Mouse (Mus musculus) testis, adult 2 months (tissue): ENCODE measurements around the gene B230104I21Rik. TPM values are rescaled to one million over a fixed set of nuclear protein-coding genes. Genes with fewer than 3 reads are reported as not detected.

Source experiments
- H3K27ac ChIP-seq: fragments of 200-500 bp; 2 replicates; pipeline ENCODE4 v1.5.1; 2012; ENCODE audit warnings: low read depth, low read length; ENCODE audit not compliant: control insufficient read depth, insufficient read depth
- H3K27me3 ChIP-seq: fragments of 200-500 bp; 2 replicates; pipeline ENCODE4 v1.6.1; 2012; ENCODE audit warnings: mild to moderate bottlenecking, low read length, moderate library complexity; ENCODE audit not compliant: control insufficient read depth, insufficient read depth
- H3K36me3 ChIP-seq: fragments of 200-500 bp; 2 replicates; pipeline ENCODE4 v1.6.1; 2012; ENCODE audit warnings: mild to moderate bottlenecking, low read length; ENCODE audit not compliant: control insufficient read depth, insufficient read depth
- H3K4me1 ChIP-seq: fragments of 200-500 bp; 2 replicates; pipeline ENCODE4 v1.6.1; 2012; ENCODE audit warnings: low read length; ENCODE audit not compliant: control insufficient read depth, insufficient read depth
- H3K4me3 ChIP-seq: fragments of 200-500 bp; 2 replicates; pipeline ENCODE4 v1.5.1; 2012; ENCODE audit warnings: low read depth, mild to moderate bottlenecking, low read length, moderate library complexity, mixed read lengths; ENCODE audit not compliant: control insufficient read depth
- CTCF ChIP-seq: fragments of 200-500 bp; IDR thresholded peaks from 2 replicates; pipeline ENCODE4 v1.5.1; 2012; ENCODE audit warnings: low read depth, mild to moderate bottlenecking, inconsistent platforms, low read length, moderate library complexity; ENCODE audit not compliant: control insufficient read depth, insufficient read depth, insufficient replicate concordance
- POLR2A ChIP-seq: fragments of 200-500 bp; IDR thresholded peaks from 2 replicates; pipeline ENCODE4 v1.6.1; 2012; ENCODE audit warnings: low read depth, mild to moderate bottlenecking, inconsistent platforms, low read length, moderate library complexity; ENCODE audit not compliant: control insufficient read depth
- polyA plus RNA-seq: library from polyadenylated mRNA; depleted of rRNA; stranded (reverse); fragments of >200 nt; gene quantifications from 2 replicates; pipeline ENCODE4 v1.2.3, GENCODE M21; 2012

Gene B230104I21Rik
- polyA plus RNA-seq, 1 experiment, result 0.57 TPM

DNA sequence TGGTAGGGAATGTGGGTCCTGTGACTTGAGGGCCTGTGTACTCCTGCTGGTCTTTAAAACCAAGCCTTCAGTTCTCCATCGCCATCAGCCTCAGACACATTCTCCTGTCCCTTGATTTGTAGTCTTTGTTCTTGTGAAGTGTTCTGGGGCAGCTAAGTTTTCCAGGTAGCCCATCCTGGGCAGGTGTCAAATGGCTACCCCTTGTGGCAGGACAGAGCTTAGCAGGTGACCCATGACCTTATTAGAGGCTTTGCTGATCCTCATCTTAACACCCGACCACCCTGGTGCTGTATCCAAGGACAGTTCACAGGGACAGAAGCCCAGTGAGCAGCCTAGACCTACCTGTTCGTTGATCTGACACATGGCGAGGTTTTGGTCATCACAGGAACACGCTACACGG is 30.9 kb downstream of the B230104I21Rik start:
- no peak overlapping the region for H3K27ac ChIP-seq
- H3K4me1 ChIP-seq, result no peaks in the 10 kb centered on the region
- no peak for TF ChIP-seq CTCF
- TF ChIP-seq POLR2A, result no peak
- H3K27me3 ChIP-seq, result no peaks in the 10 kb centered on the region
- H3K36me3 ChIP-seq, result no peaks in the 10 kb centered on the region
- H3K4me3 ChIP-seq, result no peak overlapping the region

DNA sequence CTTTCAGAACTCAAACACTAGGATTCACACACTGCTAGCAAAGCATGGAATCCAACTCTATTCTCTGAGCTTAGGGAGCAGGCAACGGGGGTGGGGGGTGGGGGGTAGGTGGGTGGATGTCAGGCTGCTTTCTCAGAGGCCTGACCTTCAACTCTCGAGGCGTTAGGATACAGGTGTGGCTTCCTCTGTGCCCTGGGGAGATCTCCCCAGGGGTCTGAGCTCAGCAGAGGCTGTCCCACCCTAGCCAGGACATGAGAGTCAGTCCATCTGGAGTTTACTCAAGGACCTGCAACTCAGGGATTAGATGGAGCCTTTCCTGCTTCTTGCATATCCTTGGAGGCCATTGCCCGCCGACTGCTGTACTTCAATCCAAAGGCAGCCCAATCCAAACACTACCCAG is 33.2 kb downstream of the B230104I21Rik start:
- Histone ChIP-seq H3K4me1 (no peaks in the 10 kb centered on the region), H3K27me3 (no peaks in the 10 kb centered on the region), H3K27ac (no peak overlapping the region), H3K36me3 (no peaks in the 10 kb centered on the region), H3K4me3 (no peak overlapping the region)
- no peak for TF ChIP-seq CTCF
- TF ChIP-seq POLR2A, result no peak

DNA sequence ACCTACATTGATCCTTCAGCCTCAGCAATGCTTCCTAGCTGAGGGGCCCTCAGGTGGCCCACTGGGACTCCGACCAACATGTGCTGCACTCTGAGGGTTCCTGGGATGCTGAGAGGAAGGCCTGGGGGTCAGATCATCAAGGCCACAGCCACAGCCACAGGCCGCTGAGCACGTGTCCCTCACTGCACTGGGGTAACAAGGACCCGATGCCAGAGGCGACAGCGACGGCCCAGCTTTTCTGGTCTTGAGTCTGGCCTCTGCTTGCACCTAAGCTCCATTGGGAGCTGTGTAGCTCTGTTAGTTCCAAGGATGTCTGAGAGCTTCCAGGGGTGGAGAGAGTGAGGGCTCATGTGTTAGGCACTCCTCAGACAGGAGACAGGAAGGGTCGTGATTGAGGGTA is 34.9 kb downstream of the B230104I21Rik start:
- TF ChIP-seq CTCF, result no peak
- no peak for TF ChIP-seq POLR2A
- H3K27me3 ChIP-seq, result no peaks in the 10 kb centered on the region
- H3K36me3 ChIP-seq, result no peaks in the 10 kb centered on the region
- no peaks in the 10 kb centered on the region for H3K4me1 ChIP-seq
- H3K4me3 ChIP-seq, result no peak overlapping the region
- no peak overlapping the region for H3K27ac ChIP-seq

GRCm38 (mm10) chr4:154371542-154372247 is 35.8 kb downstream of the B230104I21Rik start:
- H3K36me3 ChIP-seq, result no peaks in the 10 kb centered on the region
- no peaks in the 10 kb centered on the region for H3K27me3 ChIP-seq
- no peak overlapping the region for H3K27ac ChIP-seq
- H3K4me1 ChIP-seq, result no peaks in the 10 kb centered on the region
- peak overlapping the region; percentile 36 for H3K4me3 ChIP-seq
- TF ChIP-seq CTCF, result no peak
- TF ChIP-seq POLR2A, result no peak

GRCm38 (mm10) chr4:154375939-154376625 is 40.2 kb downstream of the B230104I21Rik start:
- no peak overlapping the region for H3K27ac ChIP-seq
- H3K4me1 ChIP-seq, result no peaks in the 10 kb centered on the region
- no peak overlapping the region for H3K4me3 ChIP-seq
- no peaks in the 10 kb centered on the region for H3K27me3 ChIP-seq
- no peaks in the 10 kb centered on the region for H3K36me3 ChIP-seq
- no peak for TF ChIP-seq CTCF

GRCm38 (mm10) chr4:154378876-154379275 is 42.9 kb downstream of the B230104I21Rik start:
- Histone ChIP-seq H3K4me1 (no peaks in the 10 kb centered on the region), H3K27ac (no peak overlapping the region), H3K36me3 (no peaks in the 10 kb centered on the region), H3K27me3 (no peaks in the 10 kb centered on the region), H3K4me3 (no peak overlapping the region)
- TF ChIP-seq CTCF, result no peak
- TF ChIP-seq POLR2A, result no peak

DNA sequence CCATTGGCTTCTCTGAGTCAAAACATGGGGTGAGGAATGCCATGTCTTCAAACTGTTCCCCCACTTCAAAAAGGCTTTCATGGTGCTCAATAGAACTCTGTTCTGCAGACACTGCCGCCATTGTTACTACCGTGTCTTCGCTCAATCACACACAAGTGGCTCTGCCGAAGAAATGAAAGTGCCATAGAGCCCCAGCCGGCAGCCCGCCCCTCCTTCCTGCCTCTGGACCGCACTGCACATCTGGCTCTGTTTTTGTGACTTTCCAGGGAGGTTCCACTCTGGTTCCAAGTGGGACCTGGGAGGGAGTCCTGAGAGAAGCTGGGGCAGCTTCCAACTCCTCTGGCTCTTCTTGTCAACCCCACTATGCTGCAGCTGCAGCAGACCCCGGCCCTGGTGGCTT is 49.3 kb downstream of the B230104I21Rik start:
- Histone ChIP-seq H3K27ac (no peak overlapping the region), H3K36me3 (no peaks in the 10 kb centered on the region), H3K4me1 (no peaks in the 10 kb centered on the region), H3K27me3 (no peaks in the 10 kb centered on the region), H3K4me3 (no peak overlapping the region)
- TF ChIP-seq CTCF, result no peak
- TF ChIP-seq POLR2A, result no peak

- Histone ChIP-seq H3K27ac (no peak overlapping the region), H3K4me1 (no peaks in the 10 kb centered on the region), H3K36me3 (no peaks in the 10 kb centered on the region), H3K27me3 (no peaks in the 10 kb centered on the region), H3K4me3 (no peak overlapping the region)
- TF ChIP-seq CTCF (no peak), POLR2A (no peak)
Measured at GRCm38 (mm10) chr4:154385918-154386317, 50.0 kb downstream of the B230104I21Rik start.
